In genomic region chr12:24948344-24948743, GRCm38 (mm10) we compare ENCODE assay signal across 9 mouse cellular contexts. TPM values are rescaled to one million over a fixed set of nuclear protein-coding genes. Genes with fewer than 3 reads are reported as not detected.
DNase-seq lines count a peak whose midpoint lies in the region; ATAC-seq and TF ChIP-seq lines count a peak whose summit lies in the region.
"Had no signal": no experiment of that assay in that cellular context is flagged by ENCODE, and none has a peak within 500 bp of the region (broad histone marks: within the 10 kb centered on the region; RNA-seq: fewer than 3 reads in every experiment).

No protein-coding gene starts in this region.

- H3K36me3 ChIP-seq in hindbrain, embryonic 13.5 days = peaks cover 53% of the 10 kb centered on the region
- H3K36me3 ChIP-seq in limb, embryonic 14.5 days (ENCODE audit: control insufficient read depth, insufficient read depth, low read length) = peaks cover 60% of the 10 kb centered on the region
- no peaks in the 10 kb centered on the region for H3K36me3 ChIP-seq in stomach, postnatal 0 days (ENCODE audit: control insufficient read depth, insufficient read depth, low read length)

- 0 out of 2 replicates have a peak, but pooled peaks have one; percentile 22 for ATAC-seq in hindbrain, embryonic 13.5 days (ENCODE audit: low FRiP score)
- no peak for ATAC-seq in limb, embryonic 14.5 days (ENCODE audit: low FRiP score, low read depth)
- peak; percentile 17; the same call in 1 of the 2 replicates for ATAC-seq in stomach, postnatal 0 days (ENCODE audit: low FRiP score, low TSS enrichment)

- H3K9ac ChIP-seq in hindbrain, embryonic 13.5 days = no peak overlapping the region
- H3K9ac ChIP-seq in limb, embryonic 14.5 days (ENCODE audit: low read depth, low read length, severe bottlenecking) = no peak overlapping the region
- H3K9ac ChIP-seq in stomach, postnatal 0 days (ENCODE audit: low read length) = no peak overlapping the region
- H3K9ac ChIP-seq: midbrain, embryonic 12.5 days had no signal

- H3K4me1 ChIP-seq in hindbrain, embryonic 13.5 days (replicated peaks) = no peaks in the 10 kb centered on the region
- peaks cover 3% of the 10 kb centered on the region for H3K4me1 ChIP-seq in limb, embryonic 14.5 days (ENCODE audit: control insufficient read depth, insufficient read depth, low read length)
- no peaks in the 10 kb centered on the region for H3K4me1 ChIP-seq in stomach, postnatal 0 days (replicated peaks; ENCODE audit: control insufficient read depth, insufficient read depth)
- H3K4me1 ChIP-seq: midbrain, embryonic 12.5 days had no signal

- DNase-seq in layer of hippocampus, adult 2 months (ENCODE audit: low spot score in 2 of 2) = peak; percentile 39 to 53
- no peak for DNase-seq in layer of hippocampus, adult 9-10 months (ENCODE audit: low spot score)
- DNase-seq in Muller cell, postnatal 12 days (ENCODE audit: inconsistent ontology term) = peak; percentile 12
- peak; percentile 36 to 63 for DNase-seq in cerebellum, postnatal 25 days
- peak; percentile 73 for DNase-seq in limb, embryonic 14.5 days (ENCODE audit: low spot score)
- peak; percentile 36 for DNase-seq in stomach, postnatal 0 days (ENCODE audit: low spot score)
- DNase-seq in frontal cortex, postnatal 14 days (ENCODE audit: low spot score in 2 of 2) = no peak

- peak; percentile 78 for TF ChIP-seq CTCF in layer of hippocampus, adult 2 months (conservative IDR thresholded peaks at IDR 0.05)
- TF ChIP-seq CTCF in stomach, postnatal 0 days (IDR thresholded peaks at IDR 0.05; ENCODE audit: low read depth) = peak; percentile 84

- no peaks in the 10 kb centered on the region for H3K27me3 ChIP-seq in hindbrain, embryonic 13.5 days
- no peaks in the 10 kb centered on the region for H3K27me3 ChIP-seq in limb, embryonic 14.5 days (ENCODE audit: control insufficient read depth, insufficient read depth, low read length)
- no peaks in the 10 kb centered on the region for H3K27me3 ChIP-seq in stomach, postnatal 0 days (ENCODE audit: control insufficient read depth, insufficient read depth, low read length)
- H3K27me3 ChIP-seq: midbrain, embryonic 12.5 days had no signal

- no peak for TF ChIP-seq EP300 in stomach, postnatal 0 days (optimal IDR thresholded peaks at IDR 0.05)

- no peak for TF ChIP-seq POLR2A in limb, embryonic 14.5 days (IDR thresholded peaks at IDR 0.05; ENCODE audit: borderline replicate concordance, extremely low read depth, insufficient read depth, insufficient read length)

- H3K4me3 ChIP-seq in layer of hippocampus, adult 2 months = no peak overlapping the region
- no peak overlapping the region for H3K4me3 ChIP-seq in hindbrain, embryonic 13.5 days
- H3K4me3 ChIP-seq in limb, embryonic 14.5 days (replicated peaks; ENCODE audit: low read length) = no peak overlapping the region
- H3K4me3 ChIP-seq in stomach, postnatal 0 days (ENCODE audit: low read depth, low read length) = no peak overlapping the region
- H3K4me3 ChIP-seq: midbrain, embryonic 12.5 days had no signal

- H3K9me3 ChIP-seq in hindbrain, embryonic 13.5 days = no peaks in the 10 kb centered on the region
- H3K9me3 ChIP-seq in limb, embryonic 14.5 days (ENCODE audit: control insufficient read depth, low read length) = 0 out of 2 replicates have a peak, but pooled peaks cover 3% of the 10 kb centered on the region
- no peaks in the 10 kb centered on the region for H3K9me3 ChIP-seq in stomach, postnatal 0 days (ENCODE audit: control insufficient read depth, low read length)
- H3K9me3 ChIP-seq: midbrain, embryonic 12.5 days had no signal

- H3K4me2 ChIP-seq in hindbrain, embryonic 13.5 days = no peak overlapping the region
- H3K4me2 ChIP-seq in limb, embryonic 14.5 days (replicated peaks; ENCODE audit: low read depth, low read length, severe bottlenecking) = no peak overlapping the region
- no peak overlapping the region for H3K4me2 ChIP-seq in stomach, postnatal 0 days (replicated peaks; ENCODE audit: low read depth)
- H3K4me2 ChIP-seq: midbrain, embryonic 12.5 days had no signal

- no peak overlapping the region for H3K27ac ChIP-seq in layer of hippocampus, adult 2 months
- H3K27ac ChIP-seq in hindbrain, embryonic 13.5 days = no peak overlapping the region
- no peak overlapping the region for H3K27ac ChIP-seq in limb, embryonic 14.5 days (replicated peaks; ENCODE audit: low read depth, low read length)
- no peak overlapping the region for H3K27ac ChIP-seq in stomach, postnatal 0 days (replicated peaks)
- H3K27ac ChIP-seq: midbrain, embryonic 12.5 days had no signal

- 63% methylated on average over 3 of the region's 3 CpGs for WGBS in hindbrain, embryonic 13.5 days
- 64% methylated on average over 3 of the region's 3 CpGs for WGBS in limb, embryonic 14.5 days
- WGBS in stomach, postnatal 0 days = 56% methylated on average over 3 of the region's 3 CpGs

RNA-seq across cellular contexts. Expression of gene Kidins220, which starts 26.4 kb away (rescaled TPM):
- total RNA-seq in layer of hippocampus, adult 2 months (2021) = 100 to 1,000 TPM; 353 to 363 TPM
- polyA plus RNA-seq in hindbrain, embryonic 13.5 days (2015; fragmentation: Nextera tagmentation; extraction: Ambion mirVana) = 121 and 126 TPM in 2 replicates
- polyA plus RNA-seq in limb, embryonic 14.5 days (2012; rRNA removed) = 46.1 and 46.9 TPM in 2 replicates
- polyA plus RNA-seq in limb, embryonic 14.5 days (2014; fragmentation: Nextera tagmentation; extraction: Ambion mirVana) = 31.6 and 33.3 TPM in 2 replicates
- 9.1 and 9.9 TPM in 2 replicates for polyA plus RNA-seq in stomach, postnatal 0 days (2015; fragmentation: Nextera tagmentation; extraction: Ambion mirVana)

Comparison
In these comparisons a context has a peak if more than half of its experiments do, and no peak if none do; other contexts are left out.
1. DNase-seq: peak in layer of hippocampus, adult 2 months (2 of 2), Muller cell, postnatal 12 days (single experiment), cerebellum, postnatal 25 days (2 of 2), limb, embryonic 14.5 days (single experiment) and stomach, postnatal 0 days (single experiment); none in layer of hippocampus, adult 9-10 months (single experiment) and frontal cortex, postnatal 14 days (0 of 2).